Mouse (Mus musculus): ENCODE measurements around the gene Gadl1.

DNA sequence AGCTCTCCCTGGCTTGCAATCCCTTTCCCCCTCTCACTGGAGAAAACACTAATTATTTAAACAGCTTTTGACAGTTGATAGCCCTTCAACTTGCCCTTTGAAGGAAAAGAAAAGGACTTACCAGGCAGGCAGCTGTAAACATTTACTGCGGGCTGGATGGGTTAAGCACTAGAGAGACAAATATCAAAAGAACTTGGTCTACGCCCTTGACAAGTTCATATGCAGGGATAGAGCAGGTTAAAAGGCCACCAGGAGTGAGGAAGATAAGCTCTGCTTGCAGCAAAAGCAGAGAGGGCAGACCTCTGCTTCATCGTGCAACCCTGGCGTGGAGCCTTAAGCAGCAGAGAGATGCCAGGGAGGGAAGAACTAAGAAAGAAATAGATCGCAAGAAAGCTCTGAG is 123.5 kb downstream of the Gadl1 start:
- TF ChIP-seq EP300 (IDR thresholded peaks at IDR 0.05; ENCODE audit: low read depth) (no peak), CTCF (IDR thresholded peaks at IDR 0.05; ENCODE audit: low read depth) (no peak)

All from heart, postnatal 0 days (tissue).